Mouse (Mus musculus) stomach, postnatal 0 days (tissue): ENCODE data around the gene Stx2.

Source experiments
- CTCF ChIP-seq: IDR thresholded peaks from 2 replicates; pipeline ENCODE4 v1.5.1; 2016; ENCODE audit warnings: antibody characterized with exemption, low read depth, mild to moderate bottlenecking, moderate library complexity
- EP300 ChIP-seq: optimal IDR thresholded peaks from 2 replicates; pipeline ENCODE3; 2016; ENCODE audit warnings: antibody characterized with exemption

DNA sequence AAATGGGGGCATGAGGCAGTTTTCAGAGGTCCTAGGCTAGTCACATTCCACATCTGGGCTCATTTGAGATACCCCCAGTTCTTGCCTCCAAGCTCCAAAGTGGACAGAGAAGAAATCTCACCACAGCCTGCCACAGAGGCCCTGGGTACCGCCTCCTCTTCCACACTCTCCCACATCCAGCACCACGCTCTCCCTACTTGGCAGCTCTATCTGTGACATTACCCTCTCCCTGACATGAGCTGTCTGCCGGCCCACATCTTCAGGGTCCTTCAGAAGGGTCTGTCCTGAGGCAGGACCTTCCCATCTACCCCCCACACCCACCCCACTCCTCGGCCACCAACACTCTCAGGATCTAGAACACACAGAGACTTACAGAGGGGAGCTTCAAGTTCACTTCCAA, 56.9 kb downstream of the Stx2 start:
- TF ChIP-seq CTCF (no peak), EP300 (no peak)
